Mouse (Mus musculus) lung, embryonic 14.5 days (tissue): ENCODE results near the gene Josd2. TPM values are rescaled to one million over a fixed set of nuclear protein-coding genes. Genes with fewer than 3 reads are reported as not detected.

Source experiments
- ATAC-seq: fragments of 200-750 bp; cut with Nextera tagmentation; 2 replicates; pipeline ENCODE4 v1.8.0; 2017; ENCODE audit warnings: mild to moderate bottlenecking, moderate TSS enrichment, moderate library complexity; ENCODE audit not compliant: insufficient read depth
- DNase-seq: peaks from one replicate; pipeline ENCODE4 v3.0.0-alpha.2; 2015
- H3K27ac ChIP-seq: fragments of 300-500 bp; sonication (generic); 2 replicates; pipeline ENCODE4 v1.5.1; 2014; ENCODE audit warnings: low read depth, mild to moderate bottlenecking, moderate library complexity
- H3K27me3 ChIP-seq: fragments of 300-500 bp; sonication (generic); 2 replicates; pipeline ENCODE4 v1.6.1; 2014; ENCODE audit warnings: low read length, control low read depth; ENCODE audit not compliant: insufficient read depth
- H3K36me3 ChIP-seq: fragments of 300-500 bp; sonication (generic); 2 replicates; pipeline ENCODE4 v1.6.1; 2014; ENCODE audit warnings: control low read depth; ENCODE audit not compliant: insufficient read depth
- H3K4me1 ChIP-seq: fragments of 300-500 bp; sonication (generic); 2 replicates; pipeline ENCODE4 v1.6.1; 2014; ENCODE audit warnings: antibody characterized with exemption, control low read depth; ENCODE audit not compliant: insufficient read depth
- H3K4me2 ChIP-seq: fragments of 300-500 bp; sonication (generic); 2 replicates; pipeline ENCODE4 v1.6.1; 2014; ENCODE audit warnings: mild to moderate bottlenecking
- H3K4me3 ChIP-seq: fragments of 300-500 bp; sonication (generic); 2 replicates; pipeline ENCODE4 v1.5.1; 2014; ENCODE audit warnings: low read depth, low read length
- H3K9ac ChIP-seq: fragments of 300-500 bp; sonication (generic); 2 replicates; pipeline ENCODE4 v1.6.1; 2014
- H3K9me3 ChIP-seq: fragments of 300-500 bp; sonication (generic); 2 replicates; pipeline ENCODE4 v1.6.1; 2016; ENCODE audit warnings: low read depth, low read length, control low read depth
- CTCF ChIP-seq: IDR thresholded peaks from 2 replicates; pipeline ENCODE4 v1.5.1; 2016; ENCODE audit warnings: antibody characterized with exemption, low read depth
- WGBS: fragments of 180-500 bp; shearing (Covaris S2); extraction: QIAGEN DNeasy Blood & Tissue Kit; methylation state at CpG from one replicate; pipeline ENCODE4 v1.1.7; 2014; 5-methylcytosine and 5-hydroxymethylcytosine counted together
- polyA plus RNA-seq: library from polyadenylated mRNA; unstranded; fragments of >200 nt; fragmentation: Nextera tagmentation; extraction: Ambion mirVana; gene quantifications from 2 replicates; pipeline ENCODE4 v1.2.1, GENCODE M21; 2014

Josd2 gene
- 82.7 and 87.6 TPM in 2 replicates for polyA plus RNA-seq

- under 1% methylated on average over 42 of the region's 42 CpGs for WGBS
- Histone ChIP-seq H3K9ac (peak within 1 kb of the TSS; percentile 59), H3K4me3 (peak within 1 kb of the TSS; percentile 58), H3K4me2 (peak within 1 kb of the TSS; percentile 69), H3K27ac (peak within 1 kb of the TSS; percentile 66), H3K36me3 (no peaks in the 10 kb centered on the region), H3K4me1 (peaks cover 18% of the 10 kb centered on the region), H3K9me3 (no peaks in the 10 kb centered on the region), H3K27me3 (peaks cover 17% of the 10 kb centered on the region)
- no peak for TF ChIP-seq CTCF
- DNase-seq (peak; percentile 99), ATAC-seq (peak; percentile 94)
Observed at GRCm38 (mm10) chr7:44467811-44468411, at the start of gene Josd2. TSS of gene Josd2 (plus strand) at chr7:44467980.

- Histone ChIP-seq H3K36me3 (no peaks in the 10 kb centered on the region), H3K27me3 (peaks cover 51% of the 10 kb centered on the region), H3K4me1 (no peaks in the 10 kb centered on the region), H3K9ac (no peak overlapping the region), H3K4me2 (peak overlapping the region; percentile 76), H3K27ac (no peak overlapping the region), H3K9me3 (no peaks in the 10 kb centered on the region), H3K4me3 (peak overlapping the region; percentile 45; the same call in 1 of the 2 replicates)
- WGBS: 7% methylated on average over 8 of the region's 8 CpGs
- DNase-seq (no peak), ATAC-seq (no peak)
- TF ChIP-seq CTCF: no peak
Observed at GRCm38 (mm10) chr7:44427666-44428065, 40.1 kb upstream of the Josd2 start.

- Histone ChIP-seq H3K9me3 (no peaks in the 10 kb centered on the region), H3K4me3 (peak overlapping the region; percentile 45), H3K4me2 (peak overlapping the region; percentile 76), H3K27ac (no peak overlapping the region), H3K36me3 (no peaks in the 10 kb centered on the region), H3K9ac (peak overlapping the region; percentile 47; the same call in 1 of the 2 replicates), H3K27me3 (peaks cover 51% of the 10 kb centered on the region), H3K4me1 (no peaks in the 10 kb centered on the region)
- TF ChIP-seq CTCF: no peak
- ATAC-seq (peak; percentile 39; the same call in 1 of the 2 replicates), DNase-seq (peak; percentile 8)
- WGBS: 4% methylated on average over 29 of the region's 38 CpGs
Observed at GRCm38 (mm10) chr7:44428171-44428950, 39.4 kb upstream of the Josd2 start.

GRCm38 (mm10) chr7:44428968-44429521, 38.7 kb upstream of the Josd2 start, which contains the start of gene Lrrc4b:
TSS of gene Lrrc4b (plus strand) at chr7:44429018.
- peak within 1 kb of the TSS; percentile 47; the same call in 1 of the 2 replicates for H3K9ac ChIP-seq
- peaks cover 51% of the 10 kb centered on the region for H3K27me3 ChIP-seq
- DNase-seq (peak; percentile 47), ATAC-seq (0 out of 2 replicates have a peak, but pooled peaks have one; percentile 23)
- no peak for TF ChIP-seq CTCF
- H3K27ac ChIP-seq: no peak within 1 kb of the TSS
- WGBS: under 1% methylated on average over 50 of the region's 69 CpGs
- no peaks in the 10 kb centered on the region for H3K36me3 ChIP-seq
- H3K4me3 ChIP-seq: peak within 1 kb of the TSS; percentile 45
- peak within 1 kb of the TSS; percentile 76 for H3K4me2 ChIP-seq
- no peaks in the 10 kb centered on the region for H3K9me3 ChIP-seq
- no peaks in the 10 kb centered on the region for H3K4me1 ChIP-seq

GRCm38 (mm10) chr7:44429534-44430488, 38.0 kb upstream of the Josd2 start:
- H3K9ac ChIP-seq: peak overlapping the region; percentile 47; the same call in 1 of the 2 replicates
- no peak overlapping the region for H3K27ac ChIP-seq
- DNase-seq: no peak
- peaks cover 57% of the 10 kb centered on the region for H3K27me3 ChIP-seq
- no peaks in the 10 kb centered on the region for H3K9me3 ChIP-seq
- H3K36me3 ChIP-seq: no peaks in the 10 kb centered on the region
- TF ChIP-seq CTCF: no peak
- ATAC-seq: no peak
- 4% methylated on average over 32 of the region's 32 CpGs for WGBS
- peak overlapping the region; percentile 76 for H3K4me2 ChIP-seq
- peak overlapping the region; percentile 45 for H3K4me3 ChIP-seq
- no peaks in the 10 kb centered on the region for H3K4me1 ChIP-seq

GRCm38 (mm10) chr7:44432550-44432949, 35.2 kb upstream of the Josd2 start:
- 64% methylated on average over 6 of the region's 6 CpGs for WGBS
- Histone ChIP-seq H3K4me2 (no peak overlapping the region), H3K36me3 (no peaks in the 10 kb centered on the region), H3K9ac (no peak overlapping the region), H3K9me3 (no peaks in the 10 kb centered on the region), H3K4me3 (no peak overlapping the region), H3K27ac (no peak overlapping the region), H3K27me3 (peaks cover 48% of the 10 kb centered on the region), H3K4me1 (no peaks in the 10 kb centered on the region)
- ATAC-seq (no peak), DNase-seq (no peak)
- no peak for TF ChIP-seq CTCF
